ENCODE assay signal across 9 mouse cellular contexts in the genomic region with DNA sequence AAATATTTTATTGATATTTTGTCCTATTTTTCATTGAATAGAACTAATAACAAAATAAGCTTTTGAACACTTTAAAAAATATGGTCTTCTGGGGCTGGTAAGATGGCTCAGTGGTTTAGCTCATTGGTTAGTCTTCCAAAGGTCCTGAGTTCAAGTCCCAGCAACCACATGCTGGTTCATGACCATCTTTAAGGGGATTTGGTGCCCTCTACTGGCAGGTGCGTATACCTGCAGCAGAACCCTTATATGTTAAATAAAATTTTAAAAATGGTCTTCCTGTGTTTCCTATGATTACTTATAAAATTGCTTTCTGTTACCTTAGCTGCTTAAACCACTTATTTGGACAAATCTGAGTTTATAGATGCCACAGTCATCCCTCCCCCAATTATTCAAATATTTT. TPM values are rescaled to one million over a fixed set of nuclear protein-coding genes. Genes with fewer than 3 reads are reported as not detected.
DNase-seq lines count a peak whose midpoint lies in the region; TF ChIP-seq lines count a peak whose summit lies in the region.
"Had no signal": no experiment of that assay in that cellular context is flagged by ENCODE, and none has a peak within 500 bp of the region (broad histone marks: within the 10 kb centered on the region; RNA-seq: fewer than 3 reads in every experiment).

No protein-coding gene starts in this region.

- H3K4me1 ChIP-seq in lung, adult 2 months (ENCODE audit: control insufficient read depth, insufficient read depth, low read length), result no peaks in the 10 kb centered on the region

- no peak overlapping the region for H3K27ac ChIP-seq in gastrocnemius, adult 2 months

- intact Hi-C loops in gastrocnemius, adult 2 months (cut with DNase I), result loop anchor here (10.0 kb wide), 1 partner anchor 154 kb away; no protein-coding TSS in a partner anchor

- no peak for TF ChIP-seq POLR2A in lung, adult 2 months (IDR thresholded peaks at IDR 0.05; ENCODE audit: borderline replicate concordance, extremely low read depth, low read depth, low read length)

- no peak overlapping the region for H3K4me3 ChIP-seq in gastrocnemius, adult 2 months
- no peak overlapping the region for H3K4me3 ChIP-seq in lung, adult 2 months (replicated peaks; ENCODE audit: extremely low read depth, low read depth, low read length)
- H3K4me3 ChIP-seq: myocyte had no signal

- WGBS in lung, adult 2 months, result 20% methylated on average over 1 of the region's 1 CpGs

- peak; percentile 71 for TF ChIP-seq CTCF in gastrocnemius, adult 2 months (IDR thresholded peaks at IDR 0.05)
- peak; percentile 26; the same call in 1 of the 2 replicates for TF ChIP-seq CTCF in lung, adult 2 months (IDR thresholded peaks at IDR 0.05; ENCODE audit: insufficient read depth, low read length)

- DNase-seq in gastrocnemius, adult 2 months, result no peak
- no peak for DNase-seq in gastrocnemius, postnatal 25 days
- peak; percentile 16 for DNase-seq in urinary bladder, postnatal 25 days (ENCODE audit: low spot score)
- no peak for DNase-seq in urinary bladder, postnatal 10 days (ENCODE audit: low spot score)
- DNase-seq in lung, adult 2 months, result no peak
- DNase-seq in thymus, postnatal 4 days, result peak; percentile 59
- DNase-seq in urinary bladder, adult 2 months (ENCODE audit: low spot score), result no peak
- no peak for DNase-seq in cerebellum, adult 18-20 months

RNA-seq across cellular contexts. Expression of a gene that starts 16.8 kb away (rescaled TPM):
- 1 to 10 TPM; 3.5 to 4.6 TPM for total RNA-seq in gastrocnemius, adult 2 months (2021)
- 1 to 10 TPM; 2.7 to 3.6 TPM for total RNA-seq in gastrocnemius, postnatal 25 days (2021)
- polyA plus RNA-seq in lung, adult 2 months (2012; rRNA removed), result 1.2 and 2.0 TPM in 2 replicates
- 10.1 and 10.3 TPM in 2 replicates for polyA plus RNA-seq in urinary bladder, adult 2 months (2012; rRNA removed)

RNA-seq across cellular contexts. Expression of a gene that starts 59.1 kb away (rescaled TPM):
- total RNA-seq in gastrocnemius, adult 2 months (2021), result 10 to 100 TPM; 21.9 to 23.2 TPM
- total RNA-seq in gastrocnemius, postnatal 25 days (2021), result 10 to 100 TPM; 19.6 to 21.2 TPM
- 8.7 and 19.7 TPM in 2 replicates for polyA plus RNA-seq in lung, adult 2 months (2012; rRNA removed)
- 107 and 118 TPM in 2 replicates for polyA plus RNA-seq in urinary bladder, adult 2 months (2012; rRNA removed)

Comparison
In these comparisons a context has a peak if more than half of its experiments do, and no peak if none do; other contexts are left out.
1. DNase-seq: peak in urinary bladder, postnatal 25 days (single experiment) and thymus, postnatal 4 days (single experiment); none in gastrocnemius, adult 2 months (single experiment), gastrocnemius, postnatal 25 days (single experiment), urinary bladder, postnatal 10 days (single experiment), lung, adult 2 months (single experiment), urinary bladder, adult 2 months (single experiment) and cerebellum, adult 18-20 months (0 of 2).